Mouse (Mus musculus) embryonic facial prominence, embryonic 15.5 days (tissue): ENCODE results near the gene Gsta2. TPM values are rescaled to one million over a fixed set of nuclear protein-coding genes. Genes with fewer than 3 reads are reported as not detected.
"Not testable (repeated sequence)": the region's sequence is repeated elsewhere in the genome, so short reads cannot be mapped to it uniquely, and the experiment has no call there.

Source experiments
- ATAC-seq: fragments of 200-750 bp; cut with Nextera tagmentation; 2 replicates; pipeline ENCODE4 v1.8.0; 2017; ENCODE audit warnings: low read depth, moderate TSS enrichment; ENCODE audit not compliant: insufficient number of reproducible peaks, low FRiP score, low TSS enrichment
- H3K27ac ChIP-seq: fragments of 300-500 bp; sonication (generic); replicated peaks from 2 replicates; pipeline ENCODE4 v1.5.1; 2015; ENCODE audit warnings: mild to moderate bottlenecking, inconsistent platforms
- H3K27me3 ChIP-seq: fragments of 300-500 bp; sonication (generic); 2 replicates; pipeline ENCODE4 v1.6.1; 2015; ENCODE audit warnings: inconsistent platforms
- H3K36me3 ChIP-seq: fragments of 300-500 bp; sonication (generic); 2 replicates; pipeline ENCODE4 v1.6.1; 2015; ENCODE audit warnings: mild to moderate bottlenecking, inconsistent platforms
- H3K4me1 ChIP-seq: fragments of 300-500 bp; sonication (generic); 2 replicates; pipeline ENCODE4 v1.6.1; 2015; ENCODE audit warnings: inconsistent platforms
- H3K4me2 ChIP-seq: fragments of 300-500 bp; sonication (generic); replicated peaks from 2 replicates; pipeline ENCODE4 v1.6.1; 2015; ENCODE audit warnings: mild to moderate bottlenecking, inconsistent platforms
- H3K4me3 ChIP-seq: fragments of 300-500 bp; sonication (generic); replicated peaks from 2 replicates; pipeline ENCODE4 v1.5.1; 2015; ENCODE audit warnings: mild to moderate bottlenecking, inconsistent platforms
- H3K9ac ChIP-seq: fragments of 300-500 bp; sonication (generic); 2 replicates; pipeline ENCODE4 v1.6.1; 2015; ENCODE audit warnings: inconsistent platforms
- H3K9me3 ChIP-seq: fragments of 300-500 bp; sonication (generic); replicated peaks from 2 replicates; pipeline ENCODE4 v1.6.1; 2016; ENCODE audit warnings: inconsistent platforms
- WGBS: fragments of 180-500 bp; shearing (Covaris S2); methylation state at CpG from one replicate; pipeline ENCODE4 v1.1.7; 2015; 5-methylcytosine and 5-hydroxymethylcytosine counted together
- polyA plus RNA-seq: library from polyadenylated mRNA; unstranded; fragments of >200 nt; fragmentation: Nextera tagmentation; extraction: Ambion mirVana; gene quantifications from 2 replicates; pipeline ENCODE4 v1.2.1, GENCODE M21; 2015

Gene Gsta2
- polyA plus RNA-seq, 1 experiment from 2014 or later = 10.6 TPM

DNA sequence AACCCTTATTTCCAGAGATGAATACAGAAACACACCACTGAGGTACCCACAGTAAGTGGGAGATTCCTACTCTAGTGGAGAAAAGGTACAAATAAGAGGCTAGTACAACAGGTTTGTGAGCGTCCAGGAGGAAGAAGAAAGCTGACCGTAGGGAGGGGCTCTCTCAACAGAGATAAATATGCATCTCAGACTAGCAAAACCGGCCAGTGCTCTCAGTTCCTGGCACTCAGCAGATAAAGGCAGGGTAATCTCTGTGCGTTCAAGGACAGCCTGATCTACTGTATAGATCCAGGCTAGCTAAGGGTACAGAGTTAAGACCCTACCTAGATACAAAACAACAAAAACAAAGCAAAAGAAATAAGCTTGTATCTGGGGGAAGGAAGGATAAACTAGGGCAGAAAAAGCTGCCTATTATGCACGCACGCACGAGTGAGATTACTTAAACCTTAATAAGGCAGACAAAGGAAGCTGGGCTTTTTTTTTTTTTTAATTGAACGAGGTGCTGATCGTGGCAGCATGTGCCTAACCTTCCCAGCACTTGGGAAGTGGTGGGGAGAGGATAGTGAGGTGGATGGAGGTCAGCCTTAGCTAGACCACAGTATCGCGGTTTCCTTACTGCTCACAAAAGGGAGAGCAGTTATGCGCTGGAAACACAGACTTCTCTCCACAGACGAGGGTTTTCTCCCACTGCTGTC, 10.4 kb upstream of the Gsta2 start:
- no peak for ATAC-seq
- Histone ChIP-seq H3K4me1 (no peaks in the 10 kb centered on the region), H3K4me3 (no peak overlapping the region), H3K36me3 (no peaks in the 10 kb centered on the region), H3K27me3 (no peaks in the 10 kb centered on the region), H3K4me2 (no peak overlapping the region), H3K9ac (no peak overlapping the region), H3K9me3 (no peaks in the 10 kb centered on the region), H3K27ac (no peak overlapping the region)
- 68% methylated on average over 13 of the region's 13 CpGs for WGBS

GRCm38 (mm10) chr9:78364701-78365100, 9.1 kb upstream of the Gsta2 start:
- 90% methylated on average over 6 of the region's 6 CpGs for WGBS
- Histone ChIP-seq H3K4me2 (no peak overlapping the region), H3K4me1 (no peaks in the 10 kb centered on the region), H3K27ac (no peak overlapping the region), H3K36me3 (no peaks in the 10 kb centered on the region), H3K9ac (no peak overlapping the region), H3K27me3 (no peaks in the 10 kb centered on the region), H3K4me3 (no peak overlapping the region), H3K9me3 (no peaks in the 10 kb centered on the region)
- ATAC-seq = no peak

GRCm38 (mm10) chr9:78363374-78363773, 7.8 kb upstream of the Gsta2 start:
- H3K27me3 ChIP-seq = no peaks in the 10 kb centered on the region
- H3K9me3 ChIP-seq = no peaks in the 10 kb centered on the region
- no peak overlapping the region for H3K27ac ChIP-seq
- WGBS = 43% methylated on average over 6 of the region's 6 CpGs
- no peak overlapping the region for H3K4me2 ChIP-seq
- H3K36me3 ChIP-seq = no peaks in the 10 kb centered on the region
- H3K4me1 ChIP-seq = no peaks in the 10 kb centered on the region
- H3K9ac ChIP-seq = no peak overlapping the region
- no peak for ATAC-seq
- no peak overlapping the region for H3K4me3 ChIP-seq

DNA sequence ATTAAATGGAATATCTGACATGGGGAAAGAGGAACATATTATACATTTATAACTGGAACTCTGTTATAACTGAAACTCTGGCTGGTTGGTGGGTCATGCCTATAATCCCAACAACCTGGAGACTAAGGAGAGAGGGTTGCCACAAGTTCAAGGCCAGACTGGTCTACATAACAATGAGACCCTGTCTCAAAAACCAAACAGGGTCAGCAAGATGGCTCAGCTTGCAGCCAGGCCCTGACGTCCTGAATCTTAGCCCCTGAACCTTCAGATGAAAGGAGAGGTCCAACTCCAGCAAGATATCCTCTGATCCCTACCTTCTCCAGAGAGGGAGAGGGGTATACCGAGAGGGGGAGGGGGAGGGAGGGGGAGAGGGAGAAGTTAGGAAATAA, 4.9 kb upstream of the Gsta2 start:
- Histone ChIP-seq H3K9ac (no peak overlapping the region), H3K9me3 (no peaks in the 10 kb centered on the region), H3K27me3 (no peaks in the 10 kb centered on the region), H3K36me3 (no peaks in the 10 kb centered on the region), H3K4me3 (no peak overlapping the region), H3K4me1 (no peaks in the 10 kb centered on the region), H3K27ac (no peak overlapping the region), H3K4me2 (no peak overlapping the region)
- no peak for ATAC-seq
- 58% methylated on average over 2 of the region's 2 CpGs for WGBS

DNA sequence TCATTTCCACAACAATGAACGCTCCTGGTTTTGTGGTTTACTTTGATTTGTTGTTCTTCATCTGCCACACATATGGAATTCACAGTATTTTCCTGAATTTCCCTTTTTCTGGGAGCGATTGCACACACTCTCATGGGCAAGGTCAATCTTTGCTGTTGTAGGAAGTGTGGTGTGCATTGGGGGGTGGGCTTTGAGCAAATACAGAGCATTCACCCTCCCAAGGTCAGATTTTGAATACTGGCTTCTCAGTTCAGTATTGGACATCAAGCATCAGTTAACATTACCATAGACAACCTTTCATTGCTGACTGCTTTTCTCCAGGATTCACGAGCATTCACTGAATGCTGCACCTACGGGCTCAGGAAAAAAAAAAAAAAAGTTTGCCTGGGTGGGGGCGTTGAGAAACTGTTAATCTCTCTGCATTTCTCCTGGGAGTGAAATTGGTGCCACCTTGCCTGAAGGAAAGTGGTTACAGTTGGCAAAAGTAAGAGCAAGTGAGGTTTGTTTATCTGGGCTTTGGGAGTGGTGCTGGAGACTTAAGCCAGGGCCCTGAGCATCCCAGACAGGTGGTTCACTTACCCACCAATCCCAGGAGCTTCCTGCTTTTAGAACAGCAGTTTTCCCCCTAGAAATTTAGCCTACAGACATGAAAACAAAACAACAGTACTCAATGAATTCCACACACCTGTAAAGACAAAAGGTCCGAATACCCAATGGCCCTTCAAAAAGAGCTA, 4.3 kb upstream of the Gsta2 start:
- H3K9ac ChIP-seq = no peak overlapping the region
- no peaks in the 10 kb centered on the region for H3K9me3 ChIP-seq
- no peak overlapping the region for H3K27ac ChIP-seq
- H3K4me2 ChIP-seq = no peak overlapping the region
- no peaks in the 10 kb centered on the region for H3K36me3 ChIP-seq
- H3K27me3 ChIP-seq = no peaks in the 10 kb centered on the region
- 71% methylated on average over 6 of the region's 6 CpGs for WGBS
- ATAC-seq = no peak
- H3K4me3 ChIP-seq = no peak overlapping the region
- no peaks in the 10 kb centered on the region for H3K4me1 ChIP-seq

DNA sequence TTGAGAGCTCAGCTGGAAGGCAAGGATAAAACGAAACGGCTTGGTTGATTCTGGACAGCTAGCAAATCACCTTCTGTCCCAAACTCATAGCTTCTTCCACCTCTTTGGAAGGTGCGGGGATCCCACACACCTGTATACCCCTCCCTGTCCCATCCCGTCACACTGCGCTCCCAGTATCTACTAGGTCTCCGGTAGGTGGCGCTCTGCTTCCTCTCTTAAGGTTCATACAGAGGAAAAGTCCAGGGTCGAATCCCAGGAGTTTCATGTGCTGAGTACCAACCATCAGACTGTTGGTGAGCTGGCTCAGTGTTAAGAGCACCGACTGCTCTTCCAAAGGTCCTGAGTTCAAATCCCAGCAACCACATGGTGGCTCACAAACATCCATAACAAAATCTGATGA, 2.5 kb upstream of the Gsta2 start:
- Histone ChIP-seq H3K4me2 (no peak overlapping the region), H3K36me3 (no peaks in the 10 kb centered on the region), H3K9me3 (no peaks in the 10 kb centered on the region), H3K9ac (no peak overlapping the region), H3K4me1 (no peaks in the 10 kb centered on the region), H3K4me3 (no peak overlapping the region), H3K27me3 (no peaks in the 10 kb centered on the region), H3K27ac (no peak overlapping the region)
- WGBS = 18% methylated on average over 9 of the region's 9 CpGs
- ATAC-seq = peak; percentile 39; the same call in 1 of the 2 replicates

DNA sequence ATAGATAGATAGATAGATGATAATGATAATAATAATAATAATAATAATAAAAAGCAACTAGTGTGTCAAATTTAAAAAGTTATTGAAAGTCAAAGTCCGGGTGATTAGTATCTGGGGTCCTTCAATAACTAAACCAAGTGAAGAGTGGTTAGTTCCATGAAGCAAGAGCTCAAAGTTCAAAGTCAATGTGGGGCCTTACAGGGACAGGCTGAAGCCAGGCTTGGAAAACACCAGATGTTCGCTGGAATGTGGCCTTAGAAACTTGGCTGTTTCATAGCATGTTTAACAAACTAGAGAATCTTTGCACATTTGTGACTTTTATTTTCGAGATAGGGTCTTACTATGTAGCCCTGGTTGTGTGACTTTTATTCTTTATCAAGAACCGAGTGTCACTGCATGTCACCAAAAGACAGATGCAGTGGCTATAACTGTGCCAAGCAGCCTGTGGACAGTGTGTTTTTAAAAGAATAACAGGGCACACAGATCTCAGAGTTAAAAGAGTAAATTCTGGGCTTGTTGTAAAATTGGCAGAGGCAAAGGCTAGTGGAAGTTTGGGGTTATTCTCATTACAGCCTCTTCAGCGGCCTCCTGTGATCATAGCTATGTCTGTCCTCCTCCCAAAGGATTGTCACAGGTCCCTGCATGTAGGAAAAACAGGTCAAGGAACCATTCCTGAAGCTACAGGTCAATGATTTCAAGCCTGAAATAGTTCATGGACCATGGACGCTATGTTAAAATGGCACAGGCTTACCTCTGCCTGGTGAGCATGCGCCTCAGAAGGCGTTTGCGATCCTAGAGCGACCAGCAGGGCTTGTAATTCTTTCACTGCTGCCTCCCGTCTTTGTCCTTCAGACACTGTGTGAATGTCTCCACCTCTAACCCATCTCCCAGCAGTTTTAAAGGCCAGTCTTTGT, 666 bp downstream of the Gsta2 start:
- no peak overlapping the region for H3K27ac ChIP-seq
- no peak for ATAC-seq
- no peaks in the 10 kb centered on the region for H3K27me3 ChIP-seq
- H3K9me3 ChIP-seq = no peaks in the 10 kb centered on the region
- H3K9ac ChIP-seq = no peak overlapping the region
- H3K4me2 ChIP-seq = no peak overlapping the region
- no peak overlapping the region for H3K4me3 ChIP-seq
- 76% methylated on average over 11 of the region's 11 CpGs for WGBS
- H3K4me1 ChIP-seq = no peaks in the 10 kb centered on the region
- H3K36me3 ChIP-seq = no peaks in the 10 kb centered on the region

- Histone ChIP-seq H3K27ac (no peak overlapping the region), H3K4me2 (no peak overlapping the region), H3K27me3 (no peaks in the 10 kb centered on the region), H3K9me3 (no peaks in the 10 kb centered on the region), H3K4me1 (no peaks in the 10 kb centered on the region), H3K4me3 (no peak overlapping the region), H3K9ac (no peak overlapping the region), H3K36me3 (no peaks in the 10 kb centered on the region)
- 75% methylated on average over 6 of the region's 6 CpGs for WGBS
- ATAC-seq = no peak
Observed at GRCm38 (mm10) chr9:78351504-78352220, 3.9 kb downstream of the Gsta2 start.

- H3K27ac ChIP-seq, H3K4me3 ChIP-seq, H3K9me3 ChIP-seq, H3K36me3 ChIP-seq, H3K9ac ChIP-seq, ATAC-seq, H3K4me2 ChIP-seq, H3K4me1 ChIP-seq, H3K27me3 ChIP-seq: not testable (repeated sequence)
Observed at GRCm38 (mm10) chr9:78350007-78350406, 5.6 kb downstream of the Gsta2 start.

- not testable (repeated sequence) for H3K4me3 ChIP-seq, H3K27me3 ChIP-seq, H3K9ac ChIP-seq, H3K4me1 ChIP-seq, H3K9me3 ChIP-seq, H3K36me3 ChIP-seq, H3K27ac ChIP-seq, H3K4me2 ChIP-seq, ATAC-seq
- 88% methylated on average over 3 of the region's 3 CpGs for WGBS
Observed at GRCm38 (mm10) chr9:78349141-78349540, 6.4 kb downstream of the Gsta2 start.
